Mouse (Mus musculus) ovary, postnatal 36 days (tissue): ENCODE measurements at regions not wholly inside any gene's neighbourhood (a gene's known extent, or its start where the extent isn't known, plus 50 kb on each side); places are given as distances from the start of the nearest gene placed in this dataset.

Source experiments
- DNase-seq: peaks from one replicate; pipeline ENCODE4 v3.0.0; 2022; ENCODE audit warnings: low spot score, mixed read lengths

- no peak for DNase-seq
Measured at GRCm38 (mm10) chr3:137482546-137482945, 138.9 kb upstream of the Ddit4l start.

GRCm38 (mm10) chr3:137482971-137483370 lies 138.4 kb upstream of the Ddit4l start:
- DNase-seq: no peak

- no peak for DNase-seq
Measured at GRCm38 (mm10) chr3:137489592-137489991, 131.8 kb upstream of the Ddit4l start.

- no peak for DNase-seq
Measured at GRCm38 (mm10) chr3:137491508-137492019, 129.8 kb upstream of the Ddit4l start.

GRCm38 (mm10) chr3:137498343-137498742 lies 123.1 kb upstream of the Ddit4l start:
- no peak for DNase-seq

- DNase-seq: no peak
Measured at GRCm38 (mm10) chr3:137511283-137511682, 110.1 kb upstream of the Ddit4l start.

- no peak for DNase-seq
Measured at GRCm38 (mm10) chr3:137512411-137512810, 109.0 kb upstream of the Ddit4l start.

- DNase-seq: peak; percentile 13
Measured at GRCm38 (mm10) chr3:137513026-137513425, 108.4 kb upstream of the Ddit4l start.

GRCm38 (mm10) chr3:137514238-137514637 lies 107.2 kb upstream of the Ddit4l start:
- no peak for DNase-seq

- no peak for DNase-seq
Measured at GRCm38 (mm10) chr3:137517433-137517832, 104.0 kb upstream of the Ddit4l start.

- no peak for DNase-seq
Measured at GRCm38 (mm10) chr3:137520191-137520590, 101.2 kb upstream of the Ddit4l start.

GRCm38 (mm10) chr3:137525606-137526575 lies 95.5 kb upstream of the Ddit4l start:
- no peak for DNase-seq

GRCm38 (mm10) chr3:137529592-137529960 lies 91.8 kb upstream of the Ddit4l start:
- no peak for DNase-seq

GRCm38 (mm10) chr3:137529961-137530609 lies 91.3 kb upstream of the Ddit4l start:
- DNase-seq: no peak

- DNase-seq: no peak
Measured at GRCm38 (mm10) chr3:137541666-137542065, 79.7 kb upstream of the Ddit4l start.

GRCm38 (mm10) chr3:137542343-137542742 lies 79.1 kb upstream of the Ddit4l start:
- DNase-seq: no peak

- peak; percentile 5 for DNase-seq
Measured at GRCm38 (mm10) chr3:137547414-137547877, 74.0 kb upstream of the Ddit4l start.

- peak; percentile 36 for DNase-seq
Measured at GRCm38 (mm10) chr3:137547938-137548337, 73.5 kb upstream of the Ddit4l start.

GRCm38 (mm10) chr3:137550708-137551107 lies 70.7 kb upstream of the Ddit4l start:
- DNase-seq: no peak

- no peak for DNase-seq
Measured at GRCm38 (mm10) chr3:137552472-137553336, 68.7 kb upstream of the Ddit4l start.

GRCm38 (mm10) chr3:137560851-137561449 lies 60.5 kb upstream of the Ddit4l start:
- DNase-seq: no peak
